Mouse (Mus musculus) cerebellum, adult 2 months (tissue): ENCODE measurements at regions not wholly inside any gene's neighbourhood (a gene's known extent, or its start where the extent isn't known, plus 50 kb on each side); places are given as distances from the start of the nearest gene placed in this dataset.

ENCODE experiments used
- CTCF ChIP-seq: fragments of 200-500 bp; IDR thresholded peaks from 2 replicates; pipeline ENCODE4 v1.5.1; 2011; ENCODE audit warnings: low read depth, mild to moderate bottlenecking, control low read depth, low read length, moderate library complexity, borderline replicate concordance; ENCODE audit not compliant: insufficient read depth
- POLR2A ChIP-seq: fragments of 200-500 bp; IDR thresholded peaks from 2 replicates; pipeline ENCODE4 v1.6.1; 2011; ENCODE audit warnings: low read length, control low read depth, borderline replicate concordance; ENCODE audit not compliant: insufficient read depth

GRCm38 (mm10) chr9:85011361-85011760 is 301.2 kb upstream of the Gm11114 start:
- no peak for TF ChIP-seq CTCF
- TF ChIP-seq POLR2A = no peak
